Mouse (Mus musculus): ENCODE measurements around the gene Asxl1.

Asxl1 gene

DNA sequence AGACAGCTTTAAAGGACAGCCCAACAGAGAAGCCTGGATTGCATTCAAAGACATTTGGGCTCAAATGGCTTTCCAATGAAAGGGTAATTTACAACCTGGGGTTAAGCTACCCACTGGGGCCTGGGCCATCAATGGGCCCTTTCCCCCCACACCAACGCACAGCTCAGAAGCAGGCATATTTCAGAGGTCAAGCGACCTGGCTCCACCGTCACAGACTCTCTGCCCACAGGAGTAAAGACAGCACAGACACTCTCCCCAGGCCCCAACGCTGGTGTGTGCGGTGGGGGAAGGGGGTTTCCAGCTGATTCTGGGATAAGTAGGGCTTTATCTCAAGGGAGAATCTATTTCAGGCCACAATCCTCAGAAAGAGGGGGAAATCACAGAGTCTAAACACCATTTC is 97.1 kb downstream of the Asxl1 start:
- no peak for TF ChIP-seq GATA4 (IDR thresholded peaks at IDR 0.05; ENCODE audit: insufficient replicate concordance, low read length)

DNA sequence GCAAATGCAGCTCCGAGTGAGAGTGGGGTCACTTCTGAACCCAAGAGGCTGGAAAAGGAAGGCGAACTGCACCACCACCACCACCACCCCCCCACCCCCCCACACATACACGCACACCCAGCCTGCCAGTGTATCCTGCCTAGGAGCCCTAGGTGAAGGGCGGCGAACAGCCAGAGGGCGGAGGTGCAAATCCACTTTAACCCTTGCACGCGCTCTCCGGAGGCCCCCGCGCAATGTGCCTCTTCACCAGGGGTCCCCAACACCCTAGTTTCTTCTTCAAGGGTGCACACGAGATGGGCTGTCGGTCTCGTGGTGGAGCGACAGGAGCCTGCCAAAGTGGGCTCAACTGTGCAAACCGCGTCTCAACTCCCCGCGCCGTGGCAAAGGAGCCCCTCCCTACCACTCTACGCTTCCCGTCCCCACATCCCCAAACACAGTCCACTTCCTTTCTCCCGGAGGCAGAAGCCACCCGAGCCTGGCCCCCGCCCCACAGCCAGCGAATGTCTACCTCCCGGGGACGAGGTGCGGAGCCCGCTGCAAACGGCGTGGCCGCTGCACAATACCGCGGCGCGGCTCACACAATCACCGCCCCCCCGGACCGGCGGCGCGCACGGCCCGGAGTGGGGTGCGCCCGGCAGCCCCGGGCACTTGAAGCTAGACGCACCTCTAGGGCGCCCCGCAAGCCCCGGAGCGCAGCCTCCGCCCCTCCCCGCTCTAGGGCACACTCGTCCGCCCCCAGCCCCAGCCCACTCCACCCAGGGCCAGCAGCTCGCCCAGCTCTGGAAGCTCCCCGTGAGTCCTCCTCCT is 98.0 kb downstream of the Asxl1 start:
- TF ChIP-seq GATA4 (IDR thresholded peaks at IDR 0.05; ENCODE audit: insufficient replicate concordance, low read length): no peak

DNA sequence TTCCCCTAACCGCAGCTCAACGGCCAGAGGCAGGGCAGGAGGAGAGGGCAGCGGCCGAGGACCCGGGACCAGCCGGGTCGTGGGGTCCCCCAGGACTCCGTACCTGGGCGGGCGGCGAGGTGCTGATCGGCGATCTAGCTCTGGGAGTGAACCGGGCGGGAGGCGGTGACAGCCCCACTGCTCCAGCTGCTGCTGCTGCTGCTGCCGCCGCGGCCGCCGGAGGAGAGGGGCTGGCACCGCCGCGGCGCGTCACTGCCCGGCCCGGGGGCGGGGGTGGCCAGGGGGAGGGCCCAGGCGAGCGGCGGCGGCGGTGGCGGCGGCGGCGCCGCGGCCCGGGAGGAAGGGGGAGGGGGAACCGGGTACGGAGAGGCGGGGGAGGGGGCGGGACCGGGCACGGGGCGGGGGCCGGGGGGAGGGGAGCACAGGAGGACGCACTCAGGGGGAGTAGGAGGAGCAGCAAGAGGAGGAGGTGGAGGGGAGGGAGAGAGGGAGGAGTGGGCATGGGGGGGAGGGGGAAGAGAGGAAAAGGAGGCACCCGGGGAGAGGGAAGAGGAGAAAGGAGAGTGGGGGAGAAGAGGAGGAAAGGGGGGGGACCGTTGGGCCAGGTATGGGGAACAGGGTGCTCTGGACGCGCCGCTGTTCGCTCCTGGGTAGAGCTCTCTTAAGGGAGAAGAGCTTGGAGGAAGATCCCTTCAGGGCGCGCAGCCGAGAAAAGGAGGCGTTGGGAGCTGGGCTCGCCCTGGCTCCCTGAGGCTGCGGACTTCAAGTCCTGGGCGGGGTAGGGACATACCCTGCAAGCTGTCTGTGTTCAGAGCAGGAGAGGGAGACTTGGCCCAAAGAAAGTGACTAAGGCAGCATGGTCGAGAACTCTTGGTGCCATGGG is 98.9 kb downstream of the Asxl1 start:
- TF ChIP-seq GATA4 (IDR thresholded peaks at IDR 0.05; ENCODE audit: insufficient replicate concordance, low read length): no peak

DNA sequence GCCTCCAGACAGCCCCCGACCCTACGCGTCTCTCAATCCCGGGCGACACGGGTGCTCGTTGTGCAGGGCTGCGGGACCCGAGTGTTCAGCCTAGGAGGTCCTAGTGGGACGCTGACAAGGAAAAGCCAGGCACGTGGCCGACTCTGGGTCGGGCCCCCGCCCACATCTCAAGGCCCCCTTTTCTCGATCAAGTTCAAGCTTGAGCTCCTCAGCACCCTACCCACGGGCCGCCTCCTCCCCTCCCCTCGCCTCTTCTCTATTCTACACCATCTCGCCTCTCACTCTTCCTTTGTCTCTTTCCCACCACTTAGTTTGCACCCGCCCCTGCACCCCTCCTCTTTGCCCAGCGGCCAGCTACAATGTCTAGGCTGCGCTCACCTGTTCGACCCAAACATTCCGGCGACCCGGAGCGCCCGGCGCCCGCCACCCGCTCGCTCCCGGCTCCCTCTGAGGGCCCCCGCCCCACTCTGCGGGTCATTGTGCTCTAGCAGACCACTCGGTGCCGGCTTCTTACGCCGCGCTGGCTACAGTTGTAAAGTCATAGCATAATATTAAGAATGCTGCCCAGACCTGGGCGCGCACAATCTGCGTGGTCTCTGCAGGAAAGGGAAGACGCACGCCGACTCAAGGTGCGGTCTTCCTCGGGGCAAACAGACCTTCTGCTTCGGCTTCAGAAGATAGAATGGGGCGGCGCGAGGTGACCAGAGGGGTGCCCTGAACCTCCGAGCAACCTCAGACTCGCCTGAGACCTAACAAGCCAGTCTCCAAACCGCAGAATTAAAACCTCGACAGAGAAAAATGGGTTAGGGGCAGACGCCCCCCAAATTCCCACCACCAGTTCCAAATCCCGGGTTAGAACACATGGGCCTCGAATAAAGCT is 99.7 kb downstream of the Asxl1 start:
- no peak for TF ChIP-seq GATA4 (IDR thresholded peaks at IDR 0.05; ENCODE audit: insufficient replicate concordance, low read length)

DNA sequence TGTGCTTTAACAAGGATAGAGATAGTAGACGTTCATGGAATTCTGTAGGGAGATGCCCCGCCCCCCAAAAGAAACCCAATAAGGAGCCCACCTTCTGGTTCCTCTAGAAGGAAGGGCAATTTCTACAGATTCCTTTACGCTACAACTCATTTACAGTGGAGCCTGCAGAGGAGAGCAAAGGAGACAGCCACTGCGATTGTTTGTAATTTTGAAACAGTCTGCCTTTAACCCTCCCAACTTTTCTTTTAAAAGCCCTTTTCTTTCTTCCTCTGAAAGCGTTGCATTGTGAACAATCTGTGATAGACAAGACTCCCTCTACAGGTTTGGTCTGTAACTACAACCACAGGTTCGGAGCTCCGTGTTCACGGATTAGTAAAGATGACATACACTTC is 100.4 kb downstream of the Asxl1 start:
- TF ChIP-seq GATA4 (IDR thresholded peaks at IDR 0.05; ENCODE audit: insufficient replicate concordance, low read length): no peak

DNA sequence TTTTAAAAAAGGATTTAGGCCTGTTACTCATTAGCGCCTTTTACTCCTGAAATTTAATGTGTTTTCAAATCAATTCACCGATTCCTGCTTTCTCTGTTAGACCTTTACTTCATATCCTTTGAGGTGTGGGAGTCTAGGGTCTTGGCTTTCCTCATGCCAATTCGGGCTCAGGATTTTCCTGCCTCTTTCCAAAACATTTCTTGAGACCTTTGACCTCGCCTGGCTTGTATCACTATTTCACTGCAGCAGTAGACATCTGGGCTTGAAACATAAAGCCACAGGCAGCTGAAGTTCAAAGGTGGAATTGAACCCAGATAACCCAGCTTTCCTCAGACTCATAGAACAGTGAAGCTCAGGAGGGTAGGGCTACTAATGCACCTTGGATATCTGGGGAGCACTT is 100.8 kb downstream of the Asxl1 start:
- no peak for TF ChIP-seq GATA4 (IDR thresholded peaks at IDR 0.05; ENCODE audit: insufficient replicate concordance, low read length)

DNA sequence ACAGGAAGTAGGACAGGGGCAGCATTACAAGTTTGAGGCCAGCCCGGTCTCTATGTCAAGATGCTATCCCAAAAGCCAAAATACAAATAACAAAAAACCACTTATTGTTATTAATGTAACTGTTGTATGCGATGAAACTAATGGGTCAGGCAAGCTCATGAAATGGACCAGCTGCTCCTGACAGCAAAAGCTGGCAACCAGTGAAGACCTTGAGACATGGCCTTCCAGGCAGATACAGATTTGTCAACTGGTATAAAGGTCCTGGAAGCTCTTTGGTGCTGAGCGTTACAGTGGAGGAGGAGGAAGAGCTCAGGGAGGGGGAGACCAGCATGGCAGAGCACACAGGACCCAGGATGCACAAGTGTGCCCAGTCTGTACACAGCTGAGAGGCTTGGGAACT is 102.1 kb downstream of the Asxl1 start:
- TF ChIP-seq GATA4 (IDR thresholded peaks at IDR 0.05; ENCODE audit: insufficient replicate concordance, low read length): no peak

DNA sequence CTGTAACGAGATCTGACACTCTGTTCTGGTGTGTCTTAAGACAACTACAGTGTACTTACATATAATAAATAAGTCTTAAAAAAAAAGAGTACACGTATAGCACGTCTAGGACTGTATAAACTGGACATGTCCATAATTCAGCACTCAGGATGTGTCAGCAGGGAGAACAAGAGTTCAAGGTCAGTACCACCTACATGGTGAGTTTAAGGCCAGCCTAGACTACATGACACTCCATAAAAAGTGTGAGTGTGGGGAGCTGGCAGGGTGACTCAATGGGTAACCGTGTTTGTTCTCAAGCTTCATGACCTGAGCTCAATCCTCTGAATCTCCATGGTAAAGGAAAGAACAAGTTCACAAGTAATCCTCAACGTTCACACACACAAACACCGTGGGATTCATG is 102.9 kb downstream of the Asxl1 start:
- TF ChIP-seq GATA4 (IDR thresholded peaks at IDR 0.05; ENCODE audit: insufficient replicate concordance, low read length): no peak
